Mouse (Mus musculus) bone marrow, adult 2 months (tissue): ENCODE measurements around the gene Rassf5.

ENCODE experiments used
- CTCF ChIP-seq: fragments of 200-500 bp; IDR thresholded peaks from 2 replicates; pipeline ENCODE4 v1.5.1; 2011; ENCODE audit warnings: low read length, control low read depth; ENCODE audit not compliant: control insufficient read depth, insufficient read depth
- POLR2A ChIP-seq: fragments of 200-500 bp; IDR thresholded peaks from 2 replicates; pipeline ENCODE4 v1.6.1; 2011; ENCODE audit warnings: low read depth, mild to moderate bottlenecking, control low read depth, low read length, borderline replicate concordance; ENCODE audit not compliant: control insufficient read depth

GRCm38 (mm10) chr1:131281731-131282130 is 36.7 kb upstream of the Rassf5 start:
- TF ChIP-seq POLR2A: no peak
- no peak for TF ChIP-seq CTCF
